Mouse (Mus musculus) liver, embryonic 14.5 days (tissue): ENCODE results near the gene Vav2.

Experiments
- CTCF ChIP-seq: IDR thresholded peaks from 2 replicates; pipeline ENCODE4 v1.5.1; 2016; ENCODE audit warnings: antibody characterized with exemption, low read depth, control low read depth
- EP300 ChIP-seq: IDR thresholded peaks from 2 replicates; pipeline ENCODE4 v1.6.1; 2016; ENCODE audit warnings: antibody characterized with exemption, low read depth

DNA sequence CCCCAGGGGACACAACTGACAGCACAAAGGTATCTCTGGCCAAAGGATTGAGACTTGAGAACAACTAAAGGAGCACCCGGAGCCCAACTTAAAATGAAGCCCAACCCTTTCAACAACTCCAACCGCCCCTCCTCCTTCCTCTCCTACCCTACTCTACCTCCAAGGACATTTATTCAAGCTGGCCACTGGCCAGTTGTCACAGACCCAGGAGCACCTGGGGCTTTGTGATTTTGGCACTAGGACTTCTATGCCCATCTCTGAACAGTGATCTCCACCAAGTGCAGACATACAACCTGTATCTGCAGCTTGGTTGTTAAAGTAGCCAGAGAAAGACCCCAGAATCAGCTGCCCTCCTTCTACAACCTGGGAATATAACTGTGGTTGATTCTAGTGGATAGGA lies 102.1 kb downstream of the Vav2 start:
- TF ChIP-seq CTCF (no peak), EP300 (no peak)
